Mouse (Mus musculus) limb, embryonic 15.5 days (tissue): ENCODE measurements around the gene Plod2. TPM values are rescaled to one million over a fixed set of nuclear protein-coding genes. Genes with fewer than 3 reads are reported as not detected.
A peak's percentile ranks its signal among the peaks of the same experiment; 100 is the strongest.

Experiments
- ATAC-seq: fragments of 200-750 bp; cut with Nextera tagmentation; 2 replicates; pipeline ENCODE4 v1.8.0; 2017; ENCODE audit warnings: low read depth, moderate TSS enrichment; ENCODE audit not compliant: insufficient number of reproducible peaks, low FRiP score, low TSS enrichment
- H3K27ac ChIP-seq: fragments of 300-500 bp; sonication (generic); 2 replicates; pipeline ENCODE4 v1.5.1; 2015; ENCODE audit warnings: moderate library complexity, mild to moderate bottlenecking, inconsistent platforms
- H3K27me3 ChIP-seq: fragments of 300-500 bp; sonication (generic); 2 replicates; pipeline ENCODE4 v1.6.1; 2015; ENCODE audit warnings: inconsistent platforms
- H3K36me3 ChIP-seq: fragments of 300-500 bp; sonication (generic); 2 replicates; pipeline ENCODE4 v1.6.1; 2015; ENCODE audit warnings: inconsistent platforms
- H3K4me1 ChIP-seq: fragments of 300-500 bp; sonication (generic); 2 replicates; pipeline ENCODE4 v1.6.1; 2015; ENCODE audit warnings: inconsistent platforms
- H3K4me2 ChIP-seq: fragments of 300-500 bp; sonication (generic); 2 replicates; pipeline ENCODE4 v1.6.1; 2015; ENCODE audit warnings: mild to moderate bottlenecking, inconsistent platforms
- H3K4me3 ChIP-seq: fragments of 300-500 bp; sonication (generic); 2 replicates; pipeline ENCODE4 v1.5.1; 2015; ENCODE audit warnings: mild to moderate bottlenecking, inconsistent platforms
- H3K9ac ChIP-seq: fragments of 300-500 bp; sonication (generic); 2 replicates; pipeline ENCODE4 v1.6.1; 2015; ENCODE audit warnings: inconsistent platforms
- H3K9me3 ChIP-seq: fragments of 300-500 bp; sonication (generic); 2 replicates; pipeline ENCODE4 v1.6.1; 2016; ENCODE audit warnings: inconsistent platforms
- WGBS: fragments of 180-500 bp; shearing (Covaris S2); methylation state at CpG from one replicate; pipeline ENCODE4 v1.1.7; 2015; 5-methylcytosine and 5-hydroxymethylcytosine counted together
- polyA plus RNA-seq: library from polyadenylated mRNA; unstranded; fragments of >200 nt; fragmentation: Nextera tagmentation; extraction: Ambion mirVana; gene quantifications from 2 replicates; pipeline ENCODE4 v1.2.1, GENCODE M21; 2015

Gene Plod2
- polyA plus RNA-seq, 1 experiment from 2014 or later: 55.2 TPM

- Histone ChIP-seq H3K9me3 (no peaks in the 10 kb centered on the region), H3K4me2 (peak overlapping the region; percentile 55), H3K9ac (peak overlapping the region; percentile 84), H3K4me3 (peak overlapping the region; percentile 85), H3K36me3 (no peaks in the 10 kb centered on the region), H3K27ac (peak overlapping the region; percentile 96), H3K27me3 (no peaks in the 10 kb centered on the region), H3K4me1 (peaks cover 35% of the 10 kb centered on the region)
- peak; percentile 20; the same call in 1 of the 2 replicates for ATAC-seq
- under 1% methylated on average over 31 of the region's 31 CpGs for WGBS
Observed at GRCm38 (mm10) chr9:92542591-92543416, 781 bp downstream of the Plod2 start.

GRCm38 (mm10) chr9:92544146-92544545, 2.1 kb downstream of the Plod2 start:
- Histone ChIP-seq H3K4me3 (peak overlapping the region; percentile 85), H3K27me3 (no peaks in the 10 kb centered on the region), H3K27ac (peak overlapping the region; percentile 65), H3K9ac (no peak overlapping the region), H3K36me3 (peaks cover 6% of the 10 kb centered on the region; the same call in 1 of the 2 replicates), H3K4me1 (peaks cover 41% of the 10 kb centered on the region), H3K4me2 (peak overlapping the region; percentile 55), H3K9me3 (no peaks in the 10 kb centered on the region)
- no peak for ATAC-seq
- WGBS: 70% methylated on average over 1 of the region's 1 CpGs

- no peak for ATAC-seq
- 50% methylated on average over 6 of the region's 6 CpGs for WGBS
- peak overlapping the region; percentile 55 for H3K4me2 ChIP-seq
- no peaks in the 10 kb centered on the region for H3K27me3 ChIP-seq
- H3K9ac ChIP-seq: no peak overlapping the region
- peak overlapping the region; percentile 85 for H3K4me3 ChIP-seq
- H3K4me1 ChIP-seq: peaks cover 44% of the 10 kb centered on the region
- H3K27ac ChIP-seq: peak overlapping the region; percentile 65
- no peaks in the 10 kb centered on the region for H3K9me3 ChIP-seq
- H3K36me3 ChIP-seq: peaks cover 6% of the 10 kb centered on the region; the same call in 1 of the 2 replicates
Observed at GRCm38 (mm10) chr9:92545021-92545420, 3.0 kb downstream of the Plod2 start.

- Histone ChIP-seq H3K27ac (peak overlapping the region; percentile 54; the same call in 1 of the 2 replicates), H3K4me1 (peaks cover 39% of the 10 kb centered on the region), H3K27me3 (no peaks in the 10 kb centered on the region), H3K9ac (no peak overlapping the region), H3K9me3 (no peaks in the 10 kb centered on the region), H3K4me2 (peak overlapping the region; percentile 29), H3K4me3 (peak overlapping the region; percentile 9; the same call in 1 of the 2 replicates), H3K36me3 (peaks cover 6% of the 10 kb centered on the region; the same call in 1 of the 2 replicates)
- ATAC-seq: no peak
- WGBS: 34% methylated on average over 8 of the region's 8 CpGs
Observed at GRCm38 (mm10) chr9:92546446-92546845, 4.4 kb downstream of the Plod2 start.

GRCm38 (mm10) chr9:92547106-92547505, 5.1 kb downstream of the Plod2 start:
- Histone ChIP-seq H3K27ac (no peak overlapping the region), H3K4me2 (no peak overlapping the region), H3K9ac (no peak overlapping the region), H3K4me1 (peaks cover 39% of the 10 kb centered on the region), H3K4me3 (no peak overlapping the region), H3K27me3 (no peaks in the 10 kb centered on the region), H3K9me3 (no peaks in the 10 kb centered on the region), H3K36me3 (peaks cover 6% of the 10 kb centered on the region; the same call in 1 of the 2 replicates)
- 35% methylated on average over 2 of the region's 2 CpGs for WGBS
- ATAC-seq: no peak

GRCm38 (mm10) chr9:92547821-92548220, 5.8 kb downstream of the Plod2 start:
- no peaks in the 10 kb centered on the region for H3K9me3 ChIP-seq
- no peak for ATAC-seq
- H3K27me3 ChIP-seq: no peaks in the 10 kb centered on the region
- peaks cover 6% of the 10 kb centered on the region; the same call in 1 of the 2 replicates for H3K36me3 ChIP-seq
- no peak overlapping the region for H3K9ac ChIP-seq
- no peak overlapping the region for H3K4me3 ChIP-seq
- no peak overlapping the region for H3K27ac ChIP-seq
- 94% methylated on average over 7 of the region's 7 CpGs for WGBS
- no peak overlapping the region for H3K4me2 ChIP-seq
- H3K4me1 ChIP-seq: peaks cover 39% of the 10 kb centered on the region

GRCm38 (mm10) chr9:92548603-92549002, 6.6 kb downstream of the Plod2 start:
- WGBS: 75% methylated on average over 9 of the region's 9 CpGs
- no peak for ATAC-seq
- H3K27me3 ChIP-seq: no peaks in the 10 kb centered on the region
- no peak overlapping the region for H3K9ac ChIP-seq
- H3K4me2 ChIP-seq: no peak overlapping the region
- H3K36me3 ChIP-seq: peaks cover 6% of the 10 kb centered on the region; the same call in 1 of the 2 replicates
- H3K27ac ChIP-seq: no peak overlapping the region
- peaks cover 38% of the 10 kb centered on the region for H3K4me1 ChIP-seq
- no peaks in the 10 kb centered on the region for H3K9me3 ChIP-seq
- H3K4me3 ChIP-seq: no peak overlapping the region

GRCm38 (mm10) chr9:92549811-92550490, 7.9 kb downstream of the Plod2 start:
- Histone ChIP-seq H3K4me1 (peaks cover 27% of the 10 kb centered on the region), H3K4me2 (no peak overlapping the region), H3K27me3 (no peaks in the 10 kb centered on the region), H3K9me3 (no peaks in the 10 kb centered on the region), H3K9ac (no peak overlapping the region), H3K36me3 (peaks cover 6% of the 10 kb centered on the region; the same call in 1 of the 2 replicates), H3K4me3 (no peak overlapping the region), H3K27ac (0 out of 2 replicates have a peak overlapping the region, but pooled peaks have one; percentile 29)
- peak; percentile 27; the same call in 1 of the 2 replicates for ATAC-seq
- 75% methylated on average over 11 of the region's 11 CpGs for WGBS

GRCm38 (mm10) chr9:92550981-92551380, 9.0 kb downstream of the Plod2 start:
- peaks cover 6% of the 10 kb centered on the region; the same call in 1 of the 2 replicates for H3K36me3 ChIP-seq
- no peaks in the 10 kb centered on the region for H3K9me3 ChIP-seq
- H3K27ac ChIP-seq: no peak overlapping the region
- H3K4me1 ChIP-seq: peaks cover 17% of the 10 kb centered on the region
- 63% methylated on average over 2 of the region's 2 CpGs for WGBS
- H3K9ac ChIP-seq: no peak overlapping the region
- ATAC-seq: no peak
- H3K4me3 ChIP-seq: no peak overlapping the region
- H3K27me3 ChIP-seq: no peaks in the 10 kb centered on the region
- H3K4me2 ChIP-seq: no peak overlapping the region

- Histone ChIP-seq H3K9ac (no peak overlapping the region), H3K9me3 (no peaks in the 10 kb centered on the region), H3K36me3 (peaks cover 6% of the 10 kb centered on the region; the same call in 1 of the 2 replicates), H3K4me2 (no peak overlapping the region), H3K4me1 (peaks cover 11% of the 10 kb centered on the region; the same call in 1 of the 2 replicates), H3K4me3 (no peak overlapping the region), H3K27ac (no peak overlapping the region), H3K27me3 (no peaks in the 10 kb centered on the region)
- no peak for ATAC-seq
- 80% methylated on average over 4 of the region's 4 CpGs for WGBS
Observed at GRCm38 (mm10) chr9:92551666-92552065, 9.6 kb downstream of the Plod2 start.

- H3K4me2 ChIP-seq: no peak overlapping the region
- H3K27ac ChIP-seq: no peak overlapping the region
- no peaks in the 10 kb centered on the region for H3K9me3 ChIP-seq
- no peak overlapping the region for H3K4me3 ChIP-seq
- no peak for ATAC-seq
- H3K36me3 ChIP-seq: peaks cover 6% of the 10 kb centered on the region; the same call in 1 of the 2 replicates
- no peaks in the 10 kb centered on the region for H3K27me3 ChIP-seq
- peaks cover 10% of the 10 kb centered on the region; the same call in 1 of the 2 replicates for H3K4me1 ChIP-seq
- no peak overlapping the region for H3K9ac ChIP-seq
- 76% methylated on average over 3 of the region's 3 CpGs for WGBS
Observed at GRCm38 (mm10) chr9:92552691-92553090, 10.7 kb downstream of the Plod2 start.
